Mouse (Mus musculus) ovary, postnatal 10 days (tissue): ENCODE data around the gene Olfr92.
"Not testable (repeated sequence)": the region's sequence is repeated elsewhere in the genome, so short reads cannot be mapped to it uniquely, and the experiment has no call there.

Experiments
- DNase-seq: peaks from one replicate; pipeline ENCODE4 v3.0.0; 2022; ENCODE audit warnings: low spot score

Olfr92 gene

GRCm38 (mm10) chr17:37119988-37120387 lies at the start of gene Olfr92:
Olfr92 (minus strand) TSS chr17:37120088.
- DNase-seq = no peak

GRCm38 (mm10) chr17:37161394-37161793 lies 41.5 kb upstream of the Olfr92 start, which contains the start of gene Olfr93:
Olfr93 (minus strand) TSS chr17:37161494.
- DNase-seq = no peak

- DNase-seq = not testable (repeated sequence)
Observed at GRCm38 (mm10) chr17:37131366-37131765, 11.5 kb upstream of the Olfr92 start.

- no peak for DNase-seq
Observed at GRCm38 (mm10) chr17:37098178-37098577, 21.7 kb downstream of the Olfr92 start, which contains the start of gene Olfr91. Olfr91 (minus strand) TSS chr17:37098278.

GRCm38 (mm10) chr17:37093289-37093688 lies 26.6 kb downstream of the Olfr92 start:
- DNase-seq = no peak

- no peak for DNase-seq
Observed at GRCm38 (mm10) chr17:37092198-37092597, 27.7 kb downstream of the Olfr92 start.

- DNase-seq = no peak
Observed at GRCm38 (mm10) chr17:37088399-37088798, 31.5 kb downstream of the Olfr92 start, which contains the start of gene Olfr90. Olfr90 (minus strand) TSS chr17:37088499.

- no peak for DNase-seq
Observed at GRCm38 (mm10) chr17:37085545-37085944, 34.3 kb downstream of the Olfr92 start.

- no peak for DNase-seq
Observed at GRCm38 (mm10) chr17:37084632-37085031, 35.3 kb downstream of the Olfr92 start.

GRCm38 (mm10) chr17:37083327-37083726 lies 36.6 kb downstream of the Olfr92 start:
- DNase-seq = peak; percentile 29

- no peak for DNase-seq
Observed at GRCm38 (mm10) chr17:37081659-37082058, 38.2 kb downstream of the Olfr92 start.

- no peak for DNase-seq
Observed at GRCm38 (mm10) chr17:37080119-37080518, 39.8 kb downstream of the Olfr92 start.

GRCm38 (mm10) chr17:37078990-37079389 lies 40.9 kb downstream of the Olfr92 start:
- DNase-seq = no peak

- DNase-seq = no peak
Observed at GRCm38 (mm10) chr17:37078193-37078592, 41.7 kb downstream of the Olfr92 start.

- no peak for DNase-seq
Observed at GRCm38 (mm10) chr17:37075766-37076165, 44.1 kb downstream of the Olfr92 start.

GRCm38 (mm10) chr17:37075181-37075580 lies 44.7 kb downstream of the Olfr92 start:
- DNase-seq = no peak

GRCm38 (mm10) chr17:37072730-37073276 lies 47.1 kb downstream of the Olfr92 start:
- no peak for DNase-seq

- no peak for DNase-seq
Observed at GRCm38 (mm10) chr17:37072080-37072729, 47.7 kb downstream of the Olfr92 start.

GRCm38 (mm10) chr17:37070121-37070520 lies 49.8 kb downstream of the Olfr92 start:
- DNase-seq = no peak

- no peak for DNase-seq
Observed at GRCm38 (mm10) chr17:37067861-37068260, 52.0 kb downstream of the Olfr92 start.

- no peak for DNase-seq
Observed at GRCm38 (mm10) chr17:37065993-37066392, 53.9 kb downstream of the Olfr92 start.

- no peak for DNase-seq
Observed at GRCm38 (mm10) chr17:37063686-37064495, 56.0 kb downstream of the Olfr92 start.

- no peak for DNase-seq
Observed at GRCm38 (mm10) chr17:37063063-37063462, 56.8 kb downstream of the Olfr92 start.
